Mouse (Mus musculus) midbrain, embryonic 12.5 days (tissue): ENCODE results near the gene Trim24. TPM values are rescaled to one million over a fixed set of nuclear protein-coding genes. Genes with fewer than 3 reads are reported as not detected.

ENCODE experiments used
- ATAC-seq: fragments of 200-750 bp; cut with Nextera tagmentation; 2 replicates; pipeline ENCODE4 v1.8.0; 2017; ENCODE audit warnings: low read depth, moderate TSS enrichment, moderate library complexity; ENCODE audit not compliant: low FRiP score
- H3K27ac ChIP-seq: fragments of 300-500 bp; sonication (generic); replicated peaks from 2 replicates; pipeline ENCODE4 v1.5.1; 2016; ENCODE audit warnings: mild to moderate bottlenecking
- H3K27me3 ChIP-seq: fragments of 300-500 bp; sonication (generic); 2 replicates; pipeline ENCODE4 v1.6.1; 2016; ENCODE audit warnings: mild to moderate bottlenecking
- H3K36me3 ChIP-seq: fragments of 300-500 bp; sonication (generic); 2 replicates; pipeline ENCODE4 v1.6.1; 2016
- H3K4me1 ChIP-seq: fragments of 300-500 bp; sonication (generic); 2 replicates; pipeline ENCODE4 v1.6.1; 2016
- H3K4me2 ChIP-seq: fragments of 300-500 bp; sonication (generic); replicated peaks from 2 replicates; pipeline ENCODE4 v1.6.1; 2016; ENCODE audit warnings: mild to moderate bottlenecking, moderate library complexity
- H3K4me3 ChIP-seq: fragments of 300-500 bp; sonication (generic); 2 replicates; pipeline ENCODE4 v1.5.1; 2016; ENCODE audit warnings: mild to moderate bottlenecking
- H3K9ac ChIP-seq: fragments of 300-500 bp; sonication (generic); replicated peaks from 2 replicates; pipeline ENCODE4 v1.6.1; 2016; ENCODE audit warnings: mild to moderate bottlenecking, moderate library complexity
- H3K9me3 ChIP-seq: fragments of 300-500 bp; sonication (generic); 2 replicates; pipeline ENCODE4 v1.6.1; 2016; ENCODE audit warnings: mild to moderate bottlenecking
- WGBS: fragments of 180-500 bp; shearing (Covaris S2); methylation state at CpG from one replicate; pipeline ENCODE4 v1.1.7; 2016; 5-methylcytosine and 5-hydroxymethylcytosine counted together
- polyA plus RNA-seq: library from polyadenylated mRNA; unstranded; fragments of >200 nt; fragmentation: Nextera tagmentation; extraction: Ambion mirVana; gene quantifications from 2 replicates; pipeline ENCODE4 v1.2.1, GENCODE M21; 2016

The Trim24 gene
- polyA plus RNA-seq, 1 experiment from 2014 or later: 43.2 TPM

- Histone ChIP-seq H3K27me3 (no peaks in the 10 kb centered on the region), H3K4me1 (no peaks in the 10 kb centered on the region), H3K27ac (no peak overlapping the region), H3K4me2 (no peak overlapping the region), H3K9me3 (peaks cover 64% of the 10 kb centered on the region), H3K4me3 (no peak overlapping the region), H3K36me3 (peaks cover 63% of the 10 kb centered on the region), H3K9ac (no peak overlapping the region)
- no peak for ATAC-seq
These were observed 3.1 kb downstream of the Trim24 start for GRCm38 (mm10) chr6:37873731-37874130.

GRCm38 (mm10) chr6:37878206-37878605 is 7.6 kb downstream of the Trim24 start:
- Histone ChIP-seq H3K27ac (no peak overlapping the region), H3K27me3 (no peaks in the 10 kb centered on the region), H3K4me2 (no peak overlapping the region), H3K9ac (no peak overlapping the region), H3K4me3 (no peak overlapping the region), H3K4me1 (no peaks in the 10 kb centered on the region), H3K36me3 (peaks cover 91% of the 10 kb centered on the region), H3K9me3 (peaks cover 88% of the 10 kb centered on the region)
- 90% methylated on average over 1 of the region's 1 CpGs for WGBS
- no peak for ATAC-seq

GRCm38 (mm10) chr6:37880586-37880985 is 10.0 kb downstream of the Trim24 start:
- Histone ChIP-seq H3K4me2 (no peak overlapping the region), H3K9me3 (peaks cover 64% of the 10 kb centered on the region), H3K9ac (no peak overlapping the region), H3K4me3 (no peak overlapping the region), H3K36me3 (peaks cover 73% of the 10 kb centered on the region), H3K4me1 (no peaks in the 10 kb centered on the region), H3K27ac (no peak overlapping the region), H3K27me3 (no peaks in the 10 kb centered on the region)
- no peak for ATAC-seq
- WGBS: 100% methylated on average over 3 of the region's 3 CpGs

GRCm38 (mm10) chr6:37893586-37893985 is 23.0 kb downstream of the Trim24 start:
- Histone ChIP-seq H3K27me3 (no peaks in the 10 kb centered on the region), H3K4me1 (peaks cover 9% of the 10 kb centered on the region), H3K9me3 (peaks cover 22% of the 10 kb centered on the region), H3K36me3 (peaks cover 9% of the 10 kb centered on the region), H3K27ac (no peak overlapping the region), H3K9ac (no peak overlapping the region), H3K4me2 (no peak overlapping the region), H3K4me3 (no peak overlapping the region)
- no peak for ATAC-seq
- 94% methylated on average over 2 of the region's 2 CpGs for WGBS

GRCm38 (mm10) chr6:37895646-37896435 is 25.2 kb downstream of the Trim24 start:
- peak overlapping the region; percentile 20; the same call in 1 of the 2 replicates for H3K27ac ChIP-seq
- WGBS: 85% methylated on average over 5 of the region's 5 CpGs
- peak; percentile 85 for ATAC-seq

GRCm38 (mm10) chr6:37900221-37900620 is 29.6 kb downstream of the Trim24 start:
- H3K4me1 ChIP-seq: peaks cover 9% of the 10 kb centered on the region
- ATAC-seq: no peak
- no peak overlapping the region for H3K27ac ChIP-seq
- no peak overlapping the region for H3K9ac ChIP-seq
- no peak overlapping the region for H3K4me2 ChIP-seq
- H3K36me3 ChIP-seq: peaks cover 24% of the 10 kb centered on the region
- no peaks in the 10 kb centered on the region for H3K27me3 ChIP-seq
- H3K4me3 ChIP-seq: no peak overlapping the region
- 94% methylated on average over 2 of the region's 2 CpGs for WGBS
- H3K9me3 ChIP-seq: 0 out of 2 replicates have a peak, but pooled peaks cover 3% of the 10 kb centered on the region

More at GRCm38 (mm10) chr6:37895646-37896435, 25.2 kb downstream of the Trim24 start:
- Histone ChIP-seq H3K4me3 (no peak overlapping the region), H3K4me2 (no peak overlapping the region), H3K4me1 (peaks cover 9% of the 10 kb centered on the region), H3K27me3 (no peaks in the 10 kb centered on the region), H3K9me3 (peaks cover 16% of the 10 kb centered on the region), H3K36me3 (peaks cover 15% of the 10 kb centered on the region), H3K9ac (no peak overlapping the region)

GRCm38 (mm10) chr6:37901791-37902190 is 31.2 kb downstream of the Trim24 start:
- Histone ChIP-seq H3K36me3 (peaks cover 39% of the 10 kb centered on the region), H3K4me1 (no peaks in the 10 kb centered on the region), H3K27ac (no peak overlapping the region), H3K27me3 (no peaks in the 10 kb centered on the region), H3K4me3 (no peak overlapping the region), H3K9ac (no peak overlapping the region), H3K9me3 (0 out of 2 replicates have a peak, but pooled peaks cover 3% of the 10 kb centered on the region), H3K4me2 (no peak overlapping the region)
- 97% methylated on average over 2 of the region's 2 CpGs for WGBS
- no peak for ATAC-seq

GRCm38 (mm10) chr6:37903810-37904209 is 33.2 kb downstream of the Trim24 start:
- no peaks in the 10 kb centered on the region for H3K4me1 ChIP-seq

GRCm38 (mm10) chr6:37913525-37913924 is 42.9 kb downstream of the Trim24 start:
- Histone ChIP-seq H3K9ac (no peak overlapping the region), H3K9me3 (no peaks in the 10 kb centered on the region), H3K4me2 (no peak overlapping the region), H3K4me1 (no peaks in the 10 kb centered on the region), H3K27me3 (no peaks in the 10 kb centered on the region), H3K4me3 (no peak overlapping the region), H3K36me3 (peaks cover 42% of the 10 kb centered on the region), H3K27ac (no peak overlapping the region)
- 96% methylated on average over 2 of the region's 2 CpGs for WGBS
- ATAC-seq: no peak

More at GRCm38 (mm10) chr6:37903810-37904209, 33.2 kb downstream of the Trim24 start:
- ATAC-seq: no peak
- WGBS: 87% methylated on average over 1 of the region's 1 CpGs
- H3K27me3 ChIP-seq: no peaks in the 10 kb centered on the region
- H3K9me3 ChIP-seq: 0 out of 2 replicates have a peak, but pooled peaks cover 3% of the 10 kb centered on the region
- H3K4me3 ChIP-seq: no peak overlapping the region
- H3K27ac ChIP-seq: no peak overlapping the region
- no peak overlapping the region for H3K4me2 ChIP-seq
- no peak overlapping the region for H3K9ac ChIP-seq
- peaks cover 52% of the 10 kb centered on the region for H3K36me3 ChIP-seq

- Histone ChIP-seq H3K27me3 (no peaks in the 10 kb centered on the region), H3K27ac (no peak overlapping the region), H3K9ac (no peak overlapping the region), H3K4me1 (no peaks in the 10 kb centered on the region), H3K4me2 (no peak overlapping the region), H3K36me3 (peaks cover 39% of the 10 kb centered on the region), H3K9me3 (no peaks in the 10 kb centered on the region), H3K4me3 (no peak overlapping the region)
- ATAC-seq: no peak
- WGBS: 94% methylated on average over 1 of the region's 1 CpGs
These were observed 54.5 kb downstream of the Trim24 start for GRCm38 (mm10) chr6:37925104-37925503.

GRCm38 (mm10) chr6:37926751-37927150 is 56.1 kb downstream of the Trim24 start:
- 92% methylated on average over 1 of the region's 1 CpGs for WGBS
- Histone ChIP-seq H3K27ac (no peak overlapping the region), H3K9me3 (no peaks in the 10 kb centered on the region), H3K9ac (no peak overlapping the region), H3K4me2 (no peak overlapping the region), H3K27me3 (no peaks in the 10 kb centered on the region), H3K4me3 (no peak overlapping the region), H3K36me3 (peaks cover 42% of the 10 kb centered on the region), H3K4me1 (no peaks in the 10 kb centered on the region)
- ATAC-seq: no peak

GRCm38 (mm10) chr6:37936498-37936897 is 65.9 kb downstream of the Trim24 start:
- Histone ChIP-seq H3K4me1 (peaks cover 16% of the 10 kb centered on the region), H3K27me3 (no peaks in the 10 kb centered on the region), H3K9ac (no peak overlapping the region), H3K9me3 (0 out of 2 replicates have a peak, but pooled peaks cover 2% of the 10 kb centered on the region), H3K4me2 (no peak overlapping the region), H3K36me3 (peaks cover 19% of the 10 kb centered on the region), H3K27ac (no peak overlapping the region; the same call in 1 of the 2 replicates), H3K4me3 (no peak overlapping the region)
- peak; percentile 71; the same call in 1 of the 2 replicates for ATAC-seq
- 10% methylated on average over 6 of the region's 6 CpGs for WGBS
